Mouse (Mus musculus): ENCODE data around the gene Dnajc22.

The Dnajc22 gene

GRCm38 (mm10) chr15:99087253-99088075, 5.5 kb upstream of the Dnajc22 start, which contains the start of gene C1ql4:
Gene C1ql4 (minus strand): TSS chr15:99087817.
- DNase-seq, result no peak

GRCm38 (mm10) chr15:99088292-99088691, 4.7 kb upstream of the Dnajc22 start:
- DNase-seq, result peak; percentile 34

- no peak for DNase-seq
Measured at GRCm38 (mm10) chr15:99089069-99089468, 3.9 kb upstream of the Dnajc22 start.

GRCm38 (mm10) chr15:99093291-99094258, 605 bp downstream of the Dnajc22 start:
- DNase-seq, result peak; percentile 46

DNA sequence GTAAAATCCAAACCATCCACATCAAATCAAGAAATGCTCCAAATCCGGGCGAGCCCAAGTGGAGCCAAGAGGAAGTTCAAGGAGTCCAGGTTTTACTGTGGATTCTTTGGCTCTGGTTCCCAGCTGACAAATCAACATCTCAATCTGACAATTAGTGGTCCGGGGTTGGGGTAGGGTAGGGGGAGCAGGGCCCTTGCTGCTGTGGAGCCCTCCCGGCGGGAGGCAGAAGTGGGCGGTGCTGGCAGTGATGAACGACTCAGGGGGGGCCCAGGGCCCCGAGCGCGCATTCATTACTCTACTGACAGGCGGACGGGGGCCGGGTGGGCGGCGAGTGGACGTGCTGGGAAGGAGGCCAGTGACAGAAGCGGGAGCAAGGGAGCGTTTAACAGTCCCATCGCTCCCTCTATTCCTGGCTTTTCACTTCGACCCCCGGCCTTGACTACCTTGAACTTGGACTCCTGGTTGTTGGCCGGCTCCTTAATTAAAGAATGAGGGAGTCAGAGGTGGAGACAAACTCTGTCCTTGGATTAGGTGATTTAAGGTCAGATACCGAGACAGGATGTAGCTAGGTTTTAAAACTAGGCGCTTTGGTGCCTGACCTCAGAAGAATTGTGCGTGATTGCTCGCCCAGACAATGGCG, 1.8 kb downstream of the Dnajc22 start:
- no peak for DNase-seq

DNA sequence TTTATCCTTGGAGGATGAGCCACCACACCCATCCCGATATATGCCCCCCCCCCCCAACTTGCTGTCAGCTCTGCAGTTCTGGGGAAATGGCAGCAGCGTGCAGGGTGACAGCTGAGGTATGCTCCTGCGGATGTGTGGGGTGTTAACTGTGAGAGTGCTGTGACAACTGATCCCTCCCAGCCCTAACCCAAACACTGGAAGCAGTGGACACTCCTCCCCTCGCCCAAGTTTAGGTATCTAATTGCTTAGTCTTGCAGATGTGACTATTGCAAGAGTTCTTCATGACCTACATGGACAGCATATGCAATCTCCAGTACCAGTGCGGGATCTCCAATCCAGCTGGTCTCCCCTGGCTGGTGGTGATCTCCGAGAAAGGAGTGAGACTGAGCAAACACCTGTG, 2.4 kb downstream of the Dnajc22 start:
- no peak for DNase-seq

- no peak for DNase-seq
Measured at GRCm38 (mm10) chr15:99096061-99096793, 3.3 kb downstream of the Dnajc22 start.

DNA sequence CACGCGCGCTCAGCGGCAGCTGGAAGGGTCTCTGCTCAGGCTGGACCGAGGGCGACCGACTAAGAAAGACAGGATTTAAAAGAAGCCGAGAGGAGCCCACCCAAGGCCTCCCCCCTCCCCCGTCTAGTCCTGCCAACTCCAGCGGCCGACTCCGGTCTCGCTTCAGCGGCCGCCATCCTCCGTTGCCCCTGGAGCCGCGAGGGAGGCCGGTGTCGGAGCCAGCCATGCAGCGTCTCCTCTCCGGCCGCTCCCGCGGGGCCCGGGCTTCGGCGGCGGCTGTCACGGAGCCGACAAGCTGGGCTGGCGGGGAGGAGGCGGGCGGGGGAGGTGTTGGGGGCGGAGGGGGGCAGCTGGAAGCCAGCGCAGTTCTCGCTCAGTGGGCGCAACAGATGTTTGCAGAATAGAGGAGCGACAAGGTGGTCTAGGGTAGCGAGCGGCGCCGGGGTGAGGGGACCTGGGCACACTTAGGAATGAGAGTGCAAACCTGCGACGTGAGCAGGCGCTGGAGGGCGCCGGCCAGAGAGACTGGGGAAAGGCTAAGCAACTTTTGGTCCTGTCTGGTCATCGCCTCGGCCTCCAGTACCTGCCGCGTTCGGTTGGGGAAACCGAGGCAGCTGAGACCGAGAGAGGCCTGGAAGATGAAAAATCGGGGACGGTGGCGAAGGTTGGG, 4.0 kb downstream of the Dnajc22 start:
- DNase-seq, result no peak

DNA sequence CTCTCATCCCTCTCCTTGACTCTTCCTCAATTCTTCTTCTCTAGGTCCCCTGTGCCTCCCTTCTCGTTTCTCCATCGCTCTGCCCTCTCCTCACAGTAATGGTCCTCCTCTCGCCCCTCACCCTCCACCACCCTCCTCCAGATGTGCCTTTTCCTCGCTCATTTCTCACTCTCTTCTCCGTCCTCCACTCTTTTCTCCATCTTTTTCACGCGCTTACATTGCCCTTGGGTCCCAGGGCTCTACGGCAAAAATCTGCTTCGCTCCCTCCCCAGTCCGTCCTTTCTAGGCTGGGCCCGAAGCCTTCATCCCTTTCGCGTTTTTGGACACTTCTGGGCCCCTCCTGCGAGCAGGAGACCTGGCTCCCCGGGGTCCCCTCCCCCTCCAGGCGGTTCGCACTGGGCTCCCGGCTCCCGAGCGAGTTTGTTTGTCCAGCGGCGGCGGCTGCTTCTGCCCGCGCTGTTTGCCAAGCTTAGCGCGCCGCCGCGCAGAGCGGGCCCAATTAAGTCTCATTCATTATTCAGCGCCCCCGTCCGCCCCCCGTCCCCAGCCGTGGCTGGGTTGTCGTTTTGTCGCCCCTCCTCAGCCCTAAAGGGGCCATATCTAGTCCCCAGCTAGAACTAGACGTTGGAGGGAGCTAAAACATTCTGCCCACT, 5.0 kb downstream of the Dnajc22 start:
- DNase-seq, result no peak

GRCm38 (mm10) chr15:99098493-99098861, 5.5 kb downstream of the Dnajc22 start:
- no peak for DNase-seq

- DNase-seq, result no peak
Measured at GRCm38 (mm10) chr15:99099139-99099556, 6.2 kb downstream of the Dnajc22 start.

DNA sequence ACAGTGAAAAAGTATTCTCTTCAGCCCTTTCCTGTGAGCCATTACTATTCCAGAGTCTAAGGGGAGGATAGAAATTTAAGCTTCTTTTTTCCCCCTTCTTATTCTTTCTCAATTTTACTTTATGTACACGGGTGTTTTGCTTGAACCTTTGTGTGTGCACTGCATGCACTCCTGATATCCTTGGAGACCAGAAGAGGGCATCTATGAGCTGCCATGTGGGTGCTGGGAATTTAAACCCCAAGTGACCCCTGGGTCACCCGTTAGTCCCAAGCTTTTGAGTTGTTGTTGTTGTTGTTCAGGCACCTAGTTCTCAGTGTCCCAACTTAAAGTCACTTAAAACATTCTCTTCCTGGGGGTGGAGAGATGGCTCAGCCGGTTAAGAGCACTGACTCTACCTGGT, 7.0 kb downstream of the Dnajc22 start:
- no peak for DNase-seq

GRCm38 (mm10) chr15:99105238-99105637, 12.3 kb downstream of the Dnajc22 start:
- DNase-seq, result no peak

DNA sequence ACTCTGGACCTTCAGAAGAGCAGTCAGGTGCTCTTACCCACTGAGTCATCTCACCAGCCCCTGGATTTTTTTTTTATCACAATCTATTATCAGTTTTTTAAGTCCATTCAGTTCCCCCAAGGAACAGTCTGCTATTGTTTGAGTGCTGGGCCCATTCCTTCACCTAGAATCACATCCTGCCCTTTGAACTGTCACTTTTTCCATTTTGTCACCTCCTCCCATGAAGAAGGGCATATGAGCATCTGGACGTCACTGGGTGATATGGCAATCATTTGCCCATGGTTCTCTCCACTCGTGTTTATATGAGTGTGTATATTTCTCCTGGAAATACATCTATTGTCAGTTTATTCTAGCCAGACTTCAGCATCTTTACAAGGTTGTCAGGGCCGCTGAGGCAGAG, 14.9 kb downstream of the Dnajc22 start:
- DNase-seq, result no peak

- no peak for DNase-seq
Measured at GRCm38 (mm10) chr15:99111139-99111538, 18.2 kb downstream of the Dnajc22 start.

DNA sequence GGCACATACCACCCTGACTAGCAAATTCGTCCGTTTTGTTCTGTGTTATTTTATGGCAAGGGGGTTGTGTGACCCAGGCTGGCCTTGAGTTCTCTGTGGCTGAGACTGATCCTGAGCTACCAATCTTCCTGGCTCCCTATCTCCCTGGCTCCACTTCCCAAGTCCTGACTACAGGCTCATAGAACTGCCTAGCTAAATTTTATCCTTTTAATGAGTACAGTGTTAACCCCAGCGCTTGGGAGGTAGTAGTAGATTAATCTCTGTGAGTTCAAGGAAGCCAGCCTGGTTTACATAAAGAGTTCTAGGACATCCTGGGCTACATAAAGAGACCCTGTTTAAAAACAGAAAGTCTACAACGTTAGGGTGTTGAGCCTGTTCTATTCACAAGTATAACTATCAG, 18.8 kb downstream of the Dnajc22 start:
- DNase-seq, result no peak

DNA sequence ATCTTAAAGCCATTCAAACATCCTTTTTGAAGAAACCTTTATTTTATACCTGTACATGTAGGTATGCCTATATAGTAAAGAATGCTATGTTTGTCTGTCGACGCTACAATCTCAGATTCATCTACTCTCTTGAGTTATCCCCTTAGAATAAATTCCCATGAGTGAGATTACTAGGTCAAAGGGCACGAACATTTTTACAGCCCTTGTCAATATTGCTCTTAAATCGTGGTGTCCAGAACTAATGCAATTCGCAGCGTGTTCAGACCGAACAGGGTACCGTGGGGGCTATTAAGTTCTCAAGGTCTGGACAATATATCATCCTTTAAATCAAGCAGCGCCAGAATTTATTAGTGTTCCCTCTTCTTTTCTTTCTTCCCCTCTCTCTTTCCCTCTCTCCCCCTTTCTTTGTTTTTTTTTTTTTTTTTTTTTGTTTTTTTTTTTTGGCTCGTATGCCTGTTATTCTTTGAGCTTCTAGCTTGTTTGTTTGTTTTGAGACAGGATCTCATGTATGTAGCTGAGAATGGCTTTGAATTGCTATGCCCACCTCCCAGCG, 19.9 kb downstream of the Dnajc22 start:
- DNase-seq, result no peak

DNA sequence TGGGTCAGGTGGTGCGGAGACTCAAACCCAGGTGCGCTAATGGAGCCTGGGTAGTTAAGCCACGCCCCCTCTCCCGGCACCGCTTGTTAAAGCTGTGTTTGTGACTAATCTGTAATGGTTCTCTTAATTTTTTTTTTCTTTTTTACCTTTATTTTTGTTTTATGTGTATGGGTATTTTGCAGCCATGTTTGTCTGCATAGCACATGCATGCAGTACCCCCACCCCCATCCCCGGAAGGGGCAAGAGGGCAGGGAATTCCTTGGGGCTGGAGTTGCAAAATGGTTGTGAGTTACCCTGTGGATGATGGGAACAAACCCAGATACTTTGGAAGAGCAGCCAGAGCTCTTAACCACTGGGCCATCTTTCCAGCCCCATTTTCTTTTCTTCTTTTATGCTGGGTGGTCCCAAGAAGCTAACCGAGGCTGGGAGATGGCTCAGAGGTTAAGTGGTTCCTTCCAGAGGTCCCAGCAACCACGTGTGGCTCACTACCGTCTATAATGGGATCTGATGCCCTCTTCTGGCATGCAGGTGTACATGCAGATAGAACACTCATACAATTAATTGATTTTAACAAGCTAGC, 20.5 kb downstream of the Dnajc22 start:
- no peak for DNase-seq

DNA sequence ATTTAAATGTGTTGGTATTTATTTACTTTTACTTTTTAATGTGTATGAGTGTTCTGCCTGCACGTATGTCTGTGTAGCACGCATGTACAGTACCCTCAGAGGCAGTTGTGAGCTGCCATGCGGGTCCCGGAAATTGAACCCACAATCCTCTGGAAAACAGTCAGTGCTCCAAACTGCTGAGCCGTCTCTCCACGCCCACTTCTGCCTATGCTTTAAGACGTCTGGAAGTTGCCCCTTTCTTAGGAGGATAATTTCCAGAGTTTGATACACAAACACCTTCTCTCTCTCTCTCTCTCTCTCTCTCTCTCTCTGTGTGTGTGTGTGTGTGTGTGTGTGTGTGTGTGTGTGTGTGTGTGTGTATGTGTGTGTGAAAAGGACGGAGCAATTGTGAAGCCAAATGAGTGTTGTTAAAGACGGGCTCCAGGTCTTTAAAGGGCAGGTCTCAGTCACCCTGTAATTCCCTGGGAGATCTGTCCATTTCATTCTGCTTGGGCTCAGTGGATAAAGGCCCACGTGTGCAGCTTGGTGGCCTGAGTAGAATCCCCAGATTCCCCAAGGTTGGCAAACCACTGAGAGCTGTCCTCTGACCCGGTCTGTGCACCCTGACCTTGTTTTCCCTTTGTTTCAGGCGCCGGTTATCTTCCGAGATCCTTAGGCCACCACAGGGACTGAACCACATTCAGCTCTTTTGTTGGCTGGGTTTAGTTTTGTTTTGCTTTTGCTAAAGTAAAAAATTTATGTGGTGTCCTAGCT, 21.5 kb downstream of the Dnajc22 start:
- no peak for DNase-seq

- no peak for DNase-seq
Measured at GRCm38 (mm10) chr15:99115065-99115423, 22.1 kb downstream of the Dnajc22 start.

Data from layer of hippocampus, adult 9-11 months (tissue).